Mouse (Mus musculus) duodenum, adult 2 months (tissue): ENCODE measurements around the gene Gm18596. TPM values are rescaled to one million over a fixed set of nuclear protein-coding genes. Genes with fewer than 3 reads are reported as not detected.

ENCODE experiments used
- polyA plus RNA-seq: library from polyadenylated mRNA; depleted of rRNA; stranded (reverse); fragments of >200 nt; gene quantifications from 2 replicates; pipeline ENCODE4 v1.2.3, GENCODE M21; 2012; ENCODE audit warnings: low replicate concordance; rRNA removed

Gm18596 gene
- polyA plus RNA-seq, result not detected in 2 replicates

DNA sequence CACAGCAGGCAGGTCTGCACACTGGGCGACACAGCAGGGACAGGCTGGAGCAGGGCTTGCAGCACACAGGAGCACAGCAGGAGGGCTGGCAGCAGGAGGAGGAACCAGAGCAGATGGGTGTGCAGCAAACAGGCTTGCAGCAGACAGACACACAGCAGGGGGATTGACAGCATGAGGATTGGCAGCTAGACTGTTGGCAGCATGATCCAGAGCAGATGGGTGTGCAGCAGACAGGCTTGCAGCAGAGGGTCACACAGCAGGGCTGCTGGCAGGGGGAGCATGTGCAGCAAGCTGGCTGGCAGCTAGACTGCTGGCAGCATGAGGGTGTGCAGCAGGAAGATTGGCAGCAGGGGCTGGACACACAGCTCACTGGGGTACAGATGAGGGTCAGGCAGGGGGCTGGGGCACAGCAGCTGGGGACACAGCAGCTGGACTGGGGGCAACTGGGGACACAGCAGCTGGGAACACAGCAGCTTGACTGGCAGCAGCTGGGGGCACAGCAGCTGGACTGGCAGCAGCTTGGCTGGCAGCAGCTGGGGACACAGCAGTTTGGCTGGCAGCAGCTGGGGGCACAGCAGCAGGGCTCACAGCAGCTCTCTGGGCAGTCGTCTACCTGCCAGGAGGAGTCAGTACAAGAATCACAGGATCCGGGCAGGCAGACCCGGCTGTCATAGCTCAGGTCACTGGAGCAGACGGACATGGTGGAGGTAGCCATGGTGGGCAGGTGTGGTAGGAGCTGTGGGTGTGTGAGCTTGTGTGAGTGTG, at the start of gene Gm18596:
Gm18596 (minus strand) TSS at position 715 of the 765 bp plus-strand sequence.

DNA sequence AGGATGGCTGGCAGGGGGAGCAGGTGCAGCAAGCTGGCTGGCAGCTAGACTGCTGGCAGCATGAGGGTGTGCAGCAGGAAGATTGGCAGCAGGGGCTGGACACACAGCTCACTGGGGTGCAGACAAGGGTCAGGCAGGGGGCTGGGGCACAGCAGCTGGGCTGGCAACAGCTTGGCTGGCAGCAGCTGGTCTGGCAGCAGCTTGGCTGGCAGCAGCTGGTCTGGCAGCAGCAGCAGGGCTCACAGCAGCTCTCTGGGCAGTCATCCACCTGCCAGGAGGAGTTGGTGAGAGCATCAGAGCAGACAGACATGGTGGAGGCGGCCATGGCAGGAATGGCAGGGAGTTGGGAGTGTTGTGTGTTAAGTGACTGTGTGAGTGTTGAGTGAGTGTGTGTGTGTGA, 45.4 kb upstream of the Gm18596 start, which contains the start of gene Gm7137:
Gm7137 (minus strand) TSS at position 325 of the 400 bp plus-strand sequence.

DNA sequence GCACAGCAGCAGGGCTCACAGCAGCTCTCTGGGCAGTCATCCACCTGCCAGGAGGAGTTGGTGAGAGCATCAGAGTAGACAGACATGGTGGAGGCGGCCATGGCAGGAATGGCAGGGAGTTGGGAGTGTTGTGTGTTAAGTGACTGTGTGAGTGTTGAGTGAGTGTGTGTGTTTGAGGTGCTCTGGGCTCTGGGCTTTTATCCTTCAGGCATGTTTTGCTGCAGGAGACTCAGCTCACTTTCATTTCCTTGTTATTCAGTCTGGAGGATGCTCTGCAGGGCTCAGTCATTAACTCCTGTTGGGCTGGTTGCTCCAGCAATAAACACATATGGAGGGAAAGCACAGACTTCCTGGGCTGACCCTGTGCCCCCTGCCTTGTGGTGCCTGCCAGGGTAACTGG, 40.0 kb upstream of the Gm18596 start, which contains the start of gene Gm3250:
Gm3250 (minus strand) TSS at position 101 of the 400 bp plus-strand sequence.

DNA sequence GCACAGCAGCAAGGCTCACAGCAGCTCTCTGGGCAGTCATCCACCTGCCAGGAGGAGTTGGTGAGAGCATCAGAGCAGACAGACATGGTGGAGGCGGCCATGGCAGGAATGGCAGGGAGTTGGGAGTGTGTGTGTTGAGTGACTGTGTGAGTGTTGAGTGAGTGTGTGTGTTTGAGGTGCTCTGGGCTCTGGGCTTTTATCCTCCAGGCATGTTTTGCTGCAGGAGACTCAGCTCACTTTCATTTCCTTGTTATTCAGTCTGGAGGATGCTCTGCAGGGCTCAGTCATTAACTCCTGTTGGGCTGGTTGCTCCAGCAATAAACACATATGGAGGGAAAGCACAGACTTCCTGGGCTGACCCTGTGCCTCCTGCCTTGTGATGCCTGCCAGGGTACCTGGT, 34.4 kb upstream of the Gm18596 start, which contains the start of gene Gm7138:
Gm7138 (minus strand) TSS at position 101 of the 400 bp plus-strand sequence.

DNA sequence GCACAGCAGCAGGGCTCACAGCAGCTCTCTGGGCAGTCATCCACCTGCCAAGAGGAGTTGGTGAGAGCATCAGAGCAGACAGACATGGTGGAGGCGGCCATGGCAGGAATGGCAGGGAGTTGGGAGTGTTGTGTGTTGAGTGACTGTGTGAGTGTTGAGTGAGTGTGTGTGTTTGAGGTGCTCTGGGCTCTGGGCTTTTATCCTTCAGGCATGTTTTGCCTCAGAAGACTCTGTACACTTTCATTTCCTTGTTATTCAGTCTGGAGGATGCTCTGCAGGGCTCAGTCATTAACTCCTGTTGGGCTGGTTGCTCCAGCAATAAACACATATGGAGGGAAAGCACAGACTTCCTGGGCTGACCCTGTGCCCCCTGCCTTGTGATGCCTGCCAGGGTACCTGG, 28.8 kb upstream of the Gm18596 start, which contains the start of gene Gm3238:
Gm3238 (minus strand) TSS at position 101 of the 400 bp plus-strand sequence.

DNA sequence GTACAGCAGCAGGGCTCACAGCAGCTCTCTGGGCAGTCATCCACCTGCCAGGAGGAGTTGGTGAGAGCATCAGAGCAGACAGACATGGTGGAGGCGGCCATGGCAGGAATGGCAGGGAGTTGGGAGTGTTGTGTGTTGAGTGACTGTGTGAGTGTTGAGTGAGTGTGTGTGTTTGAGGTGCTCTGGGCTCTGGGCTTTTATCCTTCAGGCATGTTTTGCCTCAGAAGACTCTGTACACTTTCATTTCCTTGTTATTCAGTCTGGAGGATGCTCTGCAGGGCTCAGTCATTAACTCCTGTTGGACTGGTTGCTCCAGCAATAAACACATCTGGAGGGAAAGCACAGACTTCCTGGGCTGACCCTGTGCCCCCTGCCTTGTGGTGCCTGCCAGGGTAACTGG, 17.1 kb upstream of the Gm18596 start, which contains the start of gene Gm3233:
Gm3233 (minus strand) TSS at position 101 of the 400 bp plus-strand sequence.

DNA sequence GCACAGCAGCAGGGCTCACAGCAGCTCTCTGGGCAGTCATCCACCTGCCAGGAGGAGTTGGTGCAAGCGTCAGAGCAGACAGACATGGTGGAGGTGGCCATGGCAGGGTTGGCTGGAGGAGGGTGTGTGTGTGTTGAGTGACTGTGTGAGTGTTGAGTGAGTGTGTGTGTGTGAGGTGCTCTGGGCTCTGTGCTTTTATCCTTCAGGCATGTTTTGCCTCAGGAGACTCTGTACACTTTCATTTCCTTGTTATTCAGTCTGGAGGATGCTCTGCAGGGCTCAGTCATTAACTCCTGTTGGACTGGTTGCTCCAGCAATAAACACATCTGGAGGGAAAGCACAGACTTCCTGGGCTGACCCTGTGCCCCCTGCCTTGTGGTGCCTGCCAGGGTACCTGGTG, 8.8 kb upstream of the Gm18596 start, which contains the start of gene Gm9736:
Gm9736 (minus strand) TSS at position 101 of the 400 bp plus-strand sequence.

DNA sequence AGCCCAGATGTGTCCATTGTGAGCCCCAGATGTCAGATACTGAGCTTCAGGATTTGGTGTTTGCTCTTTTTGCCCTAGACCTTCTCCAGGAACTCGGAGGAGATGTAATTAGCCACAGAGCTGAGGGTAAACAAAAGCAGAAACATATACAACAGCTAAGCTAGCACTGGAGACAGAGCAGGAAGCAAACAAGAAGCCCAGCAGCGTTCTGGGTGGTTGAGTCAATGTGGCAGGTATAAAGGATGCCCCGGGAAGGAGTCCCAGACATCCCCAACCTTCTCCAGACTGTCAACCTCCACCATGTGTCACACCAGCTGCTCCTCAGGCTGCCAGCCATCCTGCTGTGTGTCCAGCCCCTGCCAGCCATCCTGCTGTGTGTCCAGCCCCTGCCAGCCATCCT, 16.3 kb downstream of the Gm18596 start, which contains the start of gene Gm10100:
Gm10100 (plus strand) TSS at position 301 of the 400 bp plus-strand sequence.

DNA sequence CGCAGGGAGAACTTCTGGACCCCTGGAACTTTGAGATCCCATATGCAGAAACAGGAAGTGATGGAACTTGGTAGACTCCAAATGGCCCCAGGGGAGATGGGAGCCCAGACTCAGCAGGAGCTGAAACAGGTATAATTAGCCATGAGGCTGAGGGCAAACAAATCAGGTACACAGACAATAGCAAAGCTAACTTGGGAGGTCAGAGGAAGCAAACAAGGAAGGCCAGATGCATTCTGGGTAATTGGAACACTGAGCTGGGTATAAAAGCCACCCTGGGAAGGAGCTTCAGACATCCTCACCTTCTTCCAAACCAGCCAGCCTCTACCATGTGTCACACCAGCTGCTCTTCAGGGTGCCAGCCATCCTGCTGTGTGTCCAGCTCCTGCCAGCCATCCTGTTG, 22.1 kb downstream of the Gm18596 start, which contains the start of gene Krtap12-1:
Krtap12-1 (plus strand) TSS at position 301 of the 400 bp plus-strand sequence.

DNA sequence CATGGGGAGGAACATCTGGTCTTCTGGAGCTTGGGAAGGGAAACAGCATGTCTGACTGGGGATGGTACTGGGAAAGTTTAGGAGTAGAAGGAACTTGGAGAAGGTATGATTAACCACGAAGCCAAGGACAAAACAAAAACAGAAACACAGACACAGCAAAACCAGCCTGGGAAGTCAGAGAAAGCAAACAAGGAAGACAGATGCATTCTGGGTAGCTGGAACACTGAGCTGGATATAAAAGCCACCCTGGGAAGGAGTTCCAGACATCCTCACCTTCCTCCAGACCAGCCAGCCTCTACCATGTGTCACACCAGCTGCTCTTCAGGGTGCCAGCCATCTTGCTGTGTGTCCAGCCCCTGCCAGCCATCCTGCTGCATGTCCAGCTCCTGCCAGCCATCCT, 26.9 kb downstream of the Gm18596 start, which contains the start of gene Gm10142:
Gm10142 (plus strand) TSS at position 301 of the 400 bp plus-strand sequence.

DNA sequence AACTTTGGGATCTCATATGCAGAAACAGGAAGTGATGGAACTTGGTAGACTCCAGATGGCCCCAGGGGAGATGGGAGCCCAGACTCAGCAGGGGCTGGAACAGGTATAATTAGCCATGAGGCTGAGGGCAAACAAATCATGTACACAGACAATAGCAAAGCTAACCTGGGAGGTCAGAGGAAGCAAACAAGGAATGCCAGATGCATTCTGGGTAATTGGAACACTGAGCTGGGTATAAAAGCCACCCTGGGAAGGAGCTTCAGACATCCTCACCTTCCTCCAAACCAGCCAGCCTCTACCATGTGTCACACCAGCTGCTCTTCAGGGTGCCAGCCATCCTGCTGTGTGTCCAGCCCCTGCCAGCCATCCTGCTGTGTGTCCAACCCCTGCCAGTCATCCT, 31.3 kb downstream of the Gm18596 start, which contains the start of gene Gm10024:
Gm10024 (plus strand) TSS at position 301 of the 400 bp plus-strand sequence.

DNA sequence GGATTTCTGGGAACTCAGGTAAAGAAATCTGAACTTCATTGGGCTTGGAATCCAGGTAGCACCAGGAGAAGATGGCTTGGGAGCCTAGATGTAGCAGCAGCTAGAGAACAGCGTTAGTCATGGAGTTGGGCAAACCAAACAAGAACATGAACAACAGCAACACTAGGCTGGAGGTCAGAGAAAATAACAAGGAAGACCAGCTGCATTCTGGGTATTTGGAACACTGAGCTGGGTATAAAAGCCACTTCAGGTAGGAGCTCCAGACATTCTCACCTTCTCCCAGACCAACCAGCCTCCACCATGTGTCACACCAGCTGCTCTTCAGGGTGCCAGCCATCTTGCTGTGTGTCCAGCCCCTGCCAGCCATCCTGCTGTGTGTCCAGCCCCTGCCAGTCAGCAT, 36.1 kb downstream of the Gm18596 start, which contains the start of gene Gm10272:
Gm10272 (plus strand) TSS at position 301 of the 400 bp plus-strand sequence.

DNA sequence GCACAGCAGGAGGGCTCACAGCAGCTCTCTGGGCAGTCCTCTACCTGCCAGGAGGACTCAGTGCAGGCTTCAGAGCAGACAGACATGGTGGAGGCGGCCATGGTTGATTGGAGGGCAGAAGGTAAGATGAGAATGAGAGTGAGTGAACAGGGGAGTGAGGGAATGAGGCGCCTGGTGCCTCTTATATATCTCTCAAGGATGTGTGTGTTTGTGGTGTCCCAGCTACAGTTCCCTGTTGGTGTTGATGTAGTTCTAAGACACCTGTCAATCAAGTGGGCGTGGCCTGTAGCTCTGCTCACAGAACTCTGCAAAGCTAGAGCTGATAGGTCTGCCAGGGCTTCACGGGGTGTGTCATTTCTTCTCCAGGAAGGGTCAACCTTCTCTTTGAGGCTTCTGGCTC, 45.3 kb downstream of the Gm18596 start, which contains the start of gene Gm9508:
Gm9508 (minus strand) TSS at position 101 of the 400 bp plus-strand sequence.

Other genes with a start within 250 kb of the Gm18596 start
- gene Fam207a, start 226.9 kb downstream of the Gm18596 start, polyA plus RNA-seq, result 33.9 and 43.1 TPM in 2 replicates
- gene Itgb2, start 212.4 kb downstream of the Gm18596 start, polyA plus RNA-seq, result 4.4 and 10.5 TPM in 2 replicates
- 99.6 and 136 TPM in 2 replicates for gene Pttg1ip, start 160.9 kb downstream of the Gm18596 start, polyA plus RNA-seq
- 114 and 144 TPM in 2 replicates for gene Sumo3, start 136.5 kb downstream of the Gm18596 start, polyA plus RNA-seq
- not detected in 2 replicates for gene Gm49325, start 136.4 kb downstream of the Gm18596 start, polyA plus RNA-seq
- 18.6 and 24.1 TPM in 2 replicates for gene Ube2g2, start 120.4 kb downstream of the Gm18596 start, polyA plus RNA-seq
- 0.19 and 0.56 TPM in 2 replicates for gene Tspear, start 56.1 kb downstream of the Gm18596 start, polyA plus RNA-seq
- not detected in 2 replicates for gene Gm19402, start 51.9 kb downstream of the Gm18596 start, polyA plus RNA-seq
- not detected in 2 replicates for gene Gm9508, start 45.4 kb downstream of the Gm18596 start, polyA plus RNA-seq
- 1.1 TPM in 1 of 2 replicates, not detected in the other for gene Gm10272, start 36.0 kb downstream of the Gm18596 start, polyA plus RNA-seq
- not detected in 2 replicates for gene Gm10024, start 31.2 kb downstream of the Gm18596 start, polyA plus RNA-seq
- gene Gm10142, start 26.8 kb downstream of the Gm18596 start, polyA plus RNA-seq, result not detected in 2 replicates
- gene Krtap12-1, start 22.0 kb downstream of the Gm18596 start, polyA plus RNA-seq, result 0.43 TPM in 1 of 2 replicates, not detected in the other
- not detected in 2 replicates for gene Gm10100, start 16.2 kb downstream of the Gm18596 start, polyA plus RNA-seq
- gene Gm9736, start 8.7 kb upstream of the Gm18596 start, polyA plus RNA-seq, result not detected in 2 replicates
- not detected in 2 replicates for gene Gm3233, start 17.0 kb upstream of the Gm18596 start, polyA plus RNA-seq
- gene Gm3238, start 28.7 kb upstream of the Gm18596 start, polyA plus RNA-seq, result not detected in 2 replicates
- gene Gm7138, start 34.3 kb upstream of the Gm18596 start, polyA plus RNA-seq, result not detected in 2 replicates
- gene Gm3250, start 39.9 kb upstream of the Gm18596 start, polyA plus RNA-seq, result not detected in 2 replicates
- gene Gm7137, start 45.6 kb upstream of the Gm18596 start, polyA plus RNA-seq, result not detected in 2 replicates
- not detected in 2 replicates for gene Gm9639, start 52.4 kb upstream of the Gm18596 start, polyA plus RNA-seq
- not detected in 2 replicates for gene Gm19668, start 56.5 kb upstream of the Gm18596 start, polyA plus RNA-seq
- gene Gm9507, start 69.2 kb upstream of the Gm18596 start, polyA plus RNA-seq, result not detected in 2 replicates
- not detected in 2 replicates for gene Gm2696, start 72.0 kb upstream of the Gm18596 start, polyA plus RNA-seq
- gene Krtap10-4, start 84.5 kb upstream of the Gm18596 start, polyA plus RNA-seq, result not detected in 2 replicates
- gene Krtap10-10, start 93.3 kb upstream of the Gm18596 start, polyA plus RNA-seq, result not detected in 2 replicates
- gene Gm36176, start 104.2 kb upstream of the Gm18596 start, polyA plus RNA-seq, result not detected in 2 replicates
- gene Gm10318, start 110.2 kb upstream of the Gm18596 start, polyA plus RNA-seq, result 0.27 TPM in 1 of 2 replicates, not detected in the other
- not detected in 2 replicates for gene Gm3285, start 119.3 kb upstream of the Gm18596 start, polyA plus RNA-seq
- 6.2 and 6.9 TPM in 2 replicates for gene Lrrc3, start 159.9 kb upstream of the Gm18596 start, polyA plus RNA-seq
- 1.3 and 2.2 TPM in 2 replicates for gene Trpm2, start 227.9 kb upstream of the Gm18596 start, polyA plus RNA-seq
- gene 1810043G02Rik, start 235.9 kb upstream of the Gm18596 start, polyA plus RNA-seq, result 13.2 and 15.9 TPM in 2 replicates